Mouse (Mus musculus) NIH3T3 (cell line): Measurements from ENCODE around the gene Rex1bd.

Source experiments
- DNase-seq: peaks from one replicate; pipeline ENCODE4 v3.0.0-alpha.2; 2012; ENCODE audit warnings: low read depth

Rex1bd gene

GRCm38 (mm10) chr8:70506328-70507026 is at the start of gene Rex1bd:
TSS of gene Rex1bd (minus strand) at chr8:70506752.
- DNase-seq: peak; percentile 97

DNA sequence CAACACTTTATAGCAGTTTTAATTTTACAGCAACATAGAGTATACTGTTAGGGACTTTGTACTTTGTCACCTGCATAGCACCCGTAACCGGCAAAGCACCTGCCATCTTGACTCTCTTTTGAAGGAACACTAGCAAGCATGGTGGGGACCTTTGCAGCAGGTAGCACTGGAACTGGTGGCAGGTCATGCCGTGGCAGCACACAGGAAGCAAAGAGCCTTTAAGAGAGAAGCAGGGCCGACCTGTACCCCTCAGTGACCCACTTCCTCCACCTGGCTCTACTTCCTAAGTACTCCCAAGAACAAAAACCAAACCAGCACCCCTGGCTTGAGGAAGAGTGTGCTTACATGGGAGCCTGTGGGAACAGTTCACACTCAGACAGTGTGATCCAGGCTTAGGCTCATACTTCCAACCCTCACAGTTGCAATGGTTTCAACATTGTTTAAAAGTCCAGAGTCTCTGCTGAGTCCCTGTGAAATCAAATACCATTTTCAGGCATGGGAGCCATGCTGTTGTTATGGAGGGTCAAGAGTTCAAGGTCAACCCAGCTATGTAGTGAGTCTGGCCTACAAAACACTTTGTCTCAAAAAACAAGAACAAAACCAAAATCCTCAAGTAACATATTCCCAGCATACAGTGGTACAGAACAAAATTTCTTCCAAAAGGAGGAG is 48.7 kb upstream of the Rex1bd start:
- DNase-seq: no peak

DNA sequence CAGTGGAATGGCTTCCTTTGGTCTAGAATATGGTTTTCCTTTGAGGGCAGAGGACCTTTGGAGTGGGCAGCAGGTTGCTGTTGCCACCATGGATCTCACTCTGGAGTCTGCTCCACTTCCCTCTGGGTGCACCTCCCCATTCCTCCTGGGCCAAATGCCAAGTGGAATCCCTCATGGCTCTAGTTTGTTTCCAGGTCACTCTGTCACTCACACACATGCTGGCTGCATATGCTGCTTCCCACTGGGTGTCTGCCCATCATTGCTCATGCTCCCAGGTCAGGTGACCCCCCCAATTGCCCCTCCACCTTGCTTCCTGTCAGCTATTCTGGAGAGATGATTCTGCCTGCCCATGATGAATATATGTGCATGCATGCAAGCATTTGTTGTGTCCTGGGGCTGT is 47.2 kb upstream of the Rex1bd start:
- peak; percentile 74 for DNase-seq

DNA sequence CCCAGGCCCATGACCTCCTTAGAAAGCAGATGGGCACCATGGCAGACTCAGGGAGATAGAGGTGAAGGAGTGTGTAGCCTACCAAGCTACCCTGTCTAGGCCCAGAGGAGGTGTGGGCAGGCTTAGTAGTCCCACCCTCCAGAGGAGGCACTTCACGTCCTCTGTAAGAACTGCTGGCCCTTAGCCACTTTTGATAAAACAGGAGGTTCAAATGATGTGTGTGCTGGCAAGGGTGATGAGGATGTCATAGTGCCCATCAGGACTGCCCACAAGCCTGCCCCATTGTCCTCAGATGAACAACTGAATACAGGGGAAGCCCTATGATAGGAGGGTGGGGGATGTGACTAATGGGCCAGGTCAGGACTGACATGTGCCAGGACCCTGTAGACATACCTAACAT is 46.3 kb upstream of the Rex1bd start:
- no peak for DNase-seq

DNA sequence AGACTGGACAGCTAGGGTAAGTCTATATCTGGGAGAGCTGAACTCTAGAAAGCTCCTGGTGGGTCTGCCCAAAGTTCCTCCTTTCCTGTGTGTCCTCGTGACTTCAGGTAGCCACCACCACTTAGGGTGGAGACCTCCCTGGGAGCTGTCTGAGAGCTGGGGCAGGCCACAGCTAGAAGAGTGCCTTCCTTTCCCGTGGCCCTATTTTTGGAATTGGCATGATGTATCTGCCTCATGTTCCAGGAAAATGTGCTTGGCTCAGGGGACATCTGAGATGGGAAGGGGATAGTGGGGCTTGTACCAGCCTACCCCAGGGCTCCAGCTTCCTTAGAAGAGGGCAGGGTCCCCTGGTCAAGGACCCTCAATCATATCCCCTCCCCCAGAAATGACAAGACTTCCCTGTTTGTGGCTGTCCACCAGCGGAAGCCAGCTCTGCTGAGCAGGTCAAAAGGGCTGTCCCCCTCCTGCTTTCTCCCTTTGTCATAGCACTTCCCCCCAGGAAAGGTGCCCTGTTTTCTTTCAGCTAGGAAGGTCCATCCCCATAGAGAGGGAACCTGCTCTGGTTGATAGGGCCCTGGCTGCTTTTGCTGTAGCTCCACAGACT is 45.1 kb upstream of the Rex1bd start:
- DNase-seq: no peak

- no peak for DNase-seq
These were observed 43.0 kb upstream of the Rex1bd start for GRCm38 (mm10) chr8:70549412-70550184.

DNA sequence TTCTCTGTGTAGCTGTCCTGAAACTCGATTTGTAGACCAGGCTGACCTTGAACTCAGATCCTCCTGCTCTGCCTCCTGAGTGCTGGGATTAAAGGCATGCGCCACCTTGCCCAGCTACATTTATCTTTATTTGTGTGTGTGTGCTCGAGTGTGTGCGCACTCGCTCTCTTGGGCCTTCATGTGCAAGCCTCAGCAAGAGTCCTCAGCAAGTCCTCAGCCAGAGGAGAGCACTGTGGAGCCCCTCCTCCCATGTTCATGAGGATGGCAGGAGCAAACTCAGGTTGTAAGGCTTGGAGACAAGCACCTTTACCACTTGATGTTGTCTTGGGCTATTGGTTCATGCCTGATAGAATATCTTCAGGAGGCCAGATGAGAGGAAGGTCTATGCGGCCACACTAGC is 41.2 kb upstream of the Rex1bd start:
- no peak for DNase-seq

GRCm38 (mm10) chr8:70546412-70546811 is 39.9 kb upstream of the Rex1bd start:
- DNase-seq: no peak

DNA sequence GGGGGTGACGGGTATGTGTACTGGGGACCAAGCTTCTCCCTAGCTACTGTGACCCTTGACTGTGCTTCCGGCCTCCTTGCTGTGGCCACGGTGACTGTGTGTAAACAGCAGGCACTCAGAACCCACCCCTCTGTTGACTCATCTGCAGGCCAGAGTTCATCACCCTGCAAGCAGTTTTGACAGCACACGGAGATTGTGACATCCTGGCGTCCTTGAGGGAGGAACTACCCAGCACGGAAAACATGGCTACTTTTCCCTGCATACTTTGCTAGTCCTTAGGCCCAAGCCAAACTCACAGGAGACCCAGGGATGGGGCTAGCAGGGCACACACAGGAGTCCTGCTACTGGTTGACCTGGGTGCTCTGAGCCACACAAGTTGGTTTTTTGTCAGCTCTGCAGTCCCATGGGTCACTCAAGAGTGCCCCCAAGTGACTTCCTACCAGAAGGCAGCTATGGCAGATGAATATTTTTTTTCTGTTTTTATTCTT is 37.7 kb upstream of the Rex1bd start:
- peak; percentile 54 for DNase-seq

DNA sequence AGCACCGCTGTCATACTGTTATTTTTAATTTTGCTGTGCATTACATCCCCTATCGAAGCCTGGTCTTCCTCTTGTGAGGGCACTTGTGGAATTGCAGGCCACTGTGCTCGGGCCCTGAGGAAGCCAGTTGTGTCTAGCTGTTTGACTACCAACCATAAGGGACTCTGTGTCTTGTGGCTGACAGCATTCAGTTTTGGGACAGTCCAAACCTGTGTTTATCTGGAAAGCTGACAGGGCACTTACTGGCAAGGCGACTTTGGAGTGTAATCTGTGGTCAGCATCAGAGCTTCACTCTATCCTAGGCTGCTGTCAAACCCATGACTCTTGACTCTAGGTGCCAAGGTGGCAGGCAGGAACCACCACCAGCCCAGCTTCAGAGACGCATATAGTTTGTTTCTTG is 34.5 kb upstream of the Rex1bd start:
- DNase-seq: no peak

GRCm38 (mm10) chr8:70540507-70541071 is 34.0 kb upstream of the Rex1bd start:
- peak; percentile 72 for DNase-seq

GRCm38 (mm10) chr8:70540013-70540506 is 33.5 kb upstream of the Rex1bd start:
- no peak for DNase-seq

DNA sequence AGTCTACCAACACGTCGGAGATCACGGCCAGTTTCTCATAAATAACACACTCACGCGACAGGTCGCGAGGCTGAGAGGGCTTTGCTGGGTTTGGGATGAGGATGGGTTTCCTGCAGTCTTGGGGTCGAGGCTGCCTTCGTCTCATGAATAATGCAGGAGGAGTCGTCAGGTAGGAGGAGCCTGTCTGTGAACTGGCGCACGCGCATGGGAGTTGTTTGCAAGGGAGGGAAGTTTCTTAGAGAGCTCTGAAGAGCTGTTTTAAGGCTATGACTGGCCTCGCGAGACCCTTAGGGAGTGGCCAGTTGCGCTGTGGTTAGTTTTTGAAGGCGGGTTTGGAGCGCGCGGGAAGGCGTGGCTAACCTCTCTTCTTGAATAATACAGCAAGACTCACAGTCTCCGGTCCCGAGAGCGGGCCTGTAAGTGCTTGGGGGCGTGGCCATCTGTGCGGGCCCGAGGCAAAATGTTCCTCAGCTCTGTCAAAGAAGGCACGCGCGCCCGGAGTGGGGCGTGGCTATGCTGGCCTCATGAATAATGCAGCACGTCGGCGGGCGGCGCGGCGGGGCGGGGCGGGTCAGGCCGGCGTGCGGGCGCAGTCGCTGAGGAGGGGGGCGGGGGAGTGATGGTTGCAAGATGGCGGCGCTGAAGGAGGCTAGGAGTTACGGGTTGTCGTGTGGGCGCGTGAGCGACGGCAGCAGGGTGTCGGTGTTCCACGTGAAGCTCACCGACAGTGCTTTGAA is 32.7 kb upstream of the Rex1bd start, which contains the start of gene Ell:
TSS of gene Ell (plus strand) at position 381 of the 737 bp plus-strand sequence.
- peak; percentile 100 for DNase-seq

GRCm38 (mm10) chr8:70538633-70539076 is 32.1 kb upstream of the Rex1bd start:
- peak; percentile 100 for DNase-seq

- DNase-seq: peak; percentile 84
These were observed 31.6 kb upstream of the Rex1bd start for GRCm38 (mm10) chr8:70538024-70538579.

GRCm38 (mm10) chr8:70535701-70536100 is 29.1 kb upstream of the Rex1bd start:
- DNase-seq: no peak

- DNase-seq: no peak
These were observed 28.7 kb upstream of the Rex1bd start for GRCm38 (mm10) chr8:70535221-70535620.

DNA sequence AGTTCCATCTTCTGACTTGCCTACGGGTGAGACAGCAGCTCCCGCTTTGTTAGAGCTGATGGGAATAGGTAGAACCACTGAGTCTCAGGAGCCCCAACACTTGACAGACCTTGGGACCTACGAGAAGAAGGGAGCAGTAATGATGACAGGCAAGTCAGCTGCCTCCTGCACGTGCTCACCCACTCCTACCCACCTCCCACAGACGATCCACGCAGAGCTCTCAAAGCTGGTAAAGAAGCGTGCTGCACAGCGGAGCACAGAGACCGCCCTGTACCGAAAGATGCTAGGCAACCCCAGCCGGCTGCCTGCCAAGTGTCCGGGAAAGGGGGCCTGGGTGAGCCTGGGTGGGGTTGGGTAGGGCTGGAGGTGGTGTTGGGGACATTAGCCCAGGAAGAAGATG is 27.7 kb upstream of the Rex1bd start:
- DNase-seq: no peak

- no peak for DNase-seq
These were observed 23.8 kb upstream of the Rex1bd start for GRCm38 (mm10) chr8:70530314-70530713.

DNA sequence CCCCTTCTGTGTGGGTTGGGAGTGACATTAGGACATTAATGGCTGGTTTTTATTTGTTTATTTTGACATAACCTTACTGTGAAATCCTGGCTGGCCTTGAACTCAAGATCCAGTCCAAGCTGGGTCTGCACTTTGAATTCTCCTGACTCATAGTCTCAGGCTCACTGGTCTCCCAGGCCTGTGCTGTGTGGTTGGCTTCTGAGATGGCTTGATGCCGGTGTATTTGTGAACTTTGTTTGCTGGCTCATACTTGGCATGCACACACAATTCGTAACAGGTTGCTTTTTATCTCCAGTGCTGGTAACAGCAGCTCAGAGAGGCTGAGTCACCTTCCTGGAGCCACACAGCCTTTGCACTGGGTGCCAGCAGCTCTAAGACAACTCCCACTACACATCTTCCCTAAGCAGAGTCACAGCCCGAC is 23.2 kb upstream of the Rex1bd start:
- no peak for DNase-seq

DNA sequence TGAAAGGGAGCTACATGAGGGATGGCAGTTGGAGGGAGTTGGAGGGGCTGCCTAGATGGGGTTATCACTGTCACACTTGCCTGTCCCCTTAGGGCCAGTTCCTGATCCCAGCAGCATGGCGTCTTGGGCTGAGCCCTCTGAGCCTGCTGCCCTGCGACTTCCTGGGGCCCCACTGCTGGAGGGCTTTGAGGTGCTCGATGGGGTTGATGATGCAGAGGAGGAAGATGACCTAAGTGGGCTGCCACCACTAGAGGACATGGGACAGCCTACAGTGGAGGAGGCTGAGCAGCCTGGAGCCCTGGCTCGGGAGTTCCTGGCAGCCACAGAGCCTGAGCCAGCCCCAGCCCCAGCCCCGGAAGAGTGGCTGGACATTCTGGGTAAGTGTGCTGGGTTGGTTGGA is 22.7 kb upstream of the Rex1bd start:
- no peak for DNase-seq
